Mouse (Mus musculus) kidney, adult 11 months (tissue): ENCODE measurements at regions not wholly inside any gene's neighbourhood (a gene's known extent, or its start where the extent isn't known, plus 50 kb on each side); places are given as distances from the start of the nearest gene placed in this dataset.

Experiments
- DNase-seq: peaks from one replicate; pipeline ENCODE4 v3.0.0; 2022

DNA sequence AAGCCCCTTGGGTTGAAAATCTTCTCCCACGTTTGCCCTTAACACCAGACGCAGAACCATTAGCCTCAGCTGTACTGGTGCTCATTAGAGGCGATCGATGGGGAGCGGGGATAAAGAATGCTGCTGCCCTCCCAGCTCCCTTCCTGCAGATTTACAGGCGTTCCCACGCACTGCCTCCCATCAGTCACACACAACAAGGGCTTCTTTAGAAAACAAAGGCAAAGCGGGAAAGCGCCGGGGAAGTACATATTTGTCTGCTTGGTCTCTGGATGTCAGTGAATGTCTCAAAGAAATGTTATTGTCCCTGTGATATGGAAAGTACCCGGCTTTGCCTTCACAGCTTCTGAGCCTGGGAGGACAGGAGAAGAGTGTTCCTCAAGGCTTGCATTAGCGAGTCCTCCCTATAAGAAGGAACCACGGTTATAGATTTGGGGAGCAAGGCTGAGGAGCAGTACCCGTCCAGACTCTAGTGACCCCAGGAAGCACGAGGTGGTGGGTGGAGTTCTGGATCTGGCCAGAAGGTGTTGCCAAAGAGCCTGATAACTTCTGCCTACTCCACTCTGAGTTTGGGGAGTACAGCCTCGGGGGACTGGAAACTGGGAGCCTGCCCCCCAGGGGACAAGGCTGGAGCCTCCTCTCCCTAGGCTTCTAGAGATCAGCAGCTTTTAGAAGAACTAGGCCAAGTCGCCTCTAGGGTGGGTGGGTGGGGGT, 173.0 kb upstream of the Mki67 start:
- peak; percentile 9 for DNase-seq

DNA sequence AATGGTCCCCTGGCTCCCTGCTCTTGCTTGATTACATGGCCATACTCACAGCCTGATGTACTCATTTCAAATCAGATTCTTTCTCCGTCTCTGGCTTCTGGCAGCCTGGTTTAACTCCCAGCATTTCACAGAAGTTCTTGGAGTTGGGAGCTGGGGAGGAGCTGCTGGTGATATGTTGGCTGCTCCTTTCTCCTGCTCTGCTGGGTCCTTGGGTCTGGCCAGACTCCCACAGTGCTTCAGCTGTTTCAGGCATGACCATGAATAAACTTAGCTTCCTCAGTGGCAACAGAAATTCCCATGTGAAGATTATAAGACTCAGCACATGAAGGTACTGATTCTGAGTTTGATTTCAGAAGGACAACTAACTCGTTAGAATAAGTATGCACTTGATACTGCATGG, 182.7 kb upstream of the Mki67 start:
- no peak for DNase-seq

DNA sequence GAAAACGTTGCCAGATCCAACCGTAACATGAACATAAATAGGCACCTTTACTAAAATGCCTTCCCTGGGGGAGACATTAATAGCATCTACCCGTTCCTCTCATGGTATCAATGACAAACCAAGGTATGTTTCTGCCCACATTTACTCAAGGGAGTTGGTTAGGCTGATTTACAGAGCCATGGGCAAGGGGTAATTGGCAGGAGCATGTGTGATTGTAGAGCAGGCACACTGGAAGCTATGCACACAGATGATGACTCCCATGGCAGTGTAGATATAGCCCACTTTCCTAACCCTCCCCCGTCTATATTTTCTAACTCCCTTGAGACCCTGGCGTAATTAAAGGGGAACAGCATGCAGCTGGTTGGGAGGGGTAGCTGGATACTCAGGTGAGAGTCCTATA, 183.6 kb upstream of the Mki67 start:
- no peak for DNase-seq

DNA sequence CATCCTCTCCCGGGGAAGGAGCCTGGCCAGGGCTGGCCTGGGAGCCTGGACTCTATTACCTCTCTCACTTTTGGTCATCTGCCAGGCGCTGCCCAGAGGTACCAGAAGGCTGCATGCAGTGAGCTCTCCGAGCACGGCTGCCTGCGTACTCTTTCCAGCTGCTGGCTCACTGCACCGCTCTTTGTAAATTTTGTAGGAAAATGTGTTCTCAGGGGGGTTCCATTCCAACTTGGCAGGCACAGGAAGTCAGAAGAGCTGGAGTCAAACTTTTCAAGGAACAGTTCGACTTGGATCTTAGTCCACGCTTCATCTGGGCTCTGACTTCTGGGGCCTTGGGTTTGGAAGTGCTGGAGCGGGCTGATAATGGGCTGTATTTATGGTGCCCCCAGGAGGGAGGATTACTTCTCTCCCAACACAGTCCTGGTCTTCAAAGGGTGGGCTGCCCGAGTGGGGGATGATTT, 184.7 kb upstream of the Mki67 start:
- DNase-seq: peak; percentile 12

DNA sequence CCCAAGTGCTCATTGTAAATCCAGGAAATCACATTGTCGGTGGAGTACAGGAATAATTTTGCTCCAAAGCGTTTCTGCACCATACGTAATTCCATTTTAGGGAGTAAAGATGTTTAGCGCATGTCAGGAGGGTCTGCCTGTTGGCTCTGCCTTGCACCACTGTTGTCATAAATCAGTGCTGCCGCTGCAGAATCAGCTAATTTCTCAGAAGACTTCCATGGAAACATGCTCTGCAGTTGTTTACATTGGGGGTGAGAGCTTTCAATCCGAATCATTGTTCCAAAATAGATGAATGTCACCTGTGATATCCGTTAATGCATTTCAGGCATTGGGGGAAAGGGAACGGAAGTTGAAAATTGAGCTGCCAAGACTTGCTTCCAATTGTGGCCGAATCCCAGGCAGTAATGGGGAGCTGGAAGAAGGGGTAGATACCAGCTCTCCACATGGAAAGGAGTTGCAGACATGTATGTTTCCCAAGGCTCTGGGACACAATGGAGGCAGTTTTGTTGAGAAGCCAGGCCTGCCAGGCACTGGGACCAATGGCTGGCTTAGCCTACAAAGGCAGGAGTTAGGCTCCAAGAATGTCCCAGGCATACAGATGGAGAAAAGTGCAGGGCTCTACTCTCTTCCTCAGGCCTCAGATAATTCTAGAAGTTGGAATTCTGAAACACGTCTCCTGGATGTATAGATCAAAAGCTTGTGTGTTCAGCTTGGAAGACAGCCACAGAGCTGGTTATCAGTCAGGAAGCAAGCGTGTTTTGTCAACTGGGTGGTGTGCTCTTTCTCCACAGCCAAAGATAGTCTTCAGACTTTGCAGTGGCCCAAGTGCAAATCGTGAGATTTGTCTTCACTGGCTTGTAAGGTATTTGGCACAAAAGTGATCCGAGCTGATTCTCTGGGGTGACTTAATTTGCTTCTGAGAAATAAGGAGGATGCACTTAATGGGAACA, 186.2 kb upstream of the Mki67 start:
- no peak for DNase-seq

DNA sequence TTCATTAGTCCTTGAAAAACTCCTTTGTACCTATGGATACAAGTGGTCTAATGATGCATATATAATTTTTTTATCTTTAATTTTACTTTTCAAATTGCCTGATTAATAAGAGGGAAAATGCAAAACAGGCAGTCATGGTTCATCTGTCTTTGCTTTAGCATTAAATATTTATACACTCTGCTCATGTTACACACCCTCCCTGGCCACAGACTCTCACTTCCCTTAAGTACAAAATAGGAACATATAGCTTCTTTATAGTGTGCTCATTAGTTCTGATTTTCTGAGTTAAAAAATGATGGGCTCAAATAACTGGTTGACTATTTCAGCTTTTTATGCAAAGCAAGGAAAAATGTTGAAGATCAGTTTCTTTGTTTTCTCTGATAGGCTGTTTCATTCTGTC, 195.2 kb upstream of the Mki67 start:
- no peak for DNase-seq

DNA sequence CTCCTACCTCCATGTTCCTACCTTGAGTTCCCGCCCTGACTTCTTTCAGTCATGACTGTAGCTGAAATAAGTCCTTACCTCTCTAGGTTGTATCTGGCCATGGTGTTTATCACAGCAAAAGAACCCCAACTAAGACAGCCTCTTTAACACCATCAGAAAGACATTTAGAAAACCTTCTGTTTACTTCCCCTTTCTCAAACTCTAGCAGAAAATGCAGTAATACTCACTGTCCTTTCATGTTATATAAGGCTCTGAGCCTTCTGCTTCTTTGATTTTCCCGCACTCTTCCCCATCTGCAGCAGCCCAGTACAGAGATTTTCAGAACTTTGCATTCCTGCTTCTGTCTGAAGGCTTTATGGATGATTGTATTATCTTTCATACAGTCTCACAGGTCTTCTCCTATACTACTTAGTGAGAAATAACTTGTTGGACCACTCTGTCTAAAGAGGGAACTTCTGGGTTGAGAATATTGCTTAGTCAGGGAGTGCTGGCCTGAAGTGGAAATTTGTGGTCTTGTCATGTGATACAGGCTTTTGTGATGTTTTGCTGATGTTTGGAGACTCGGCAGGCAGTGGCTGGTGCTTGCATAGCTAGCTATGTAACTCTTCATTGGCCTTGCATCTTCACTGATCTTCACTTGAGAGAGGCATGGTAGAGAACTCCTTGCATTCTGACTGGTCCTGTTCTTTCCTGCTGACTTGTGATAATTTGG, 197.9 kb upstream of the Mki67 start:
- DNase-seq: no peak

DNA sequence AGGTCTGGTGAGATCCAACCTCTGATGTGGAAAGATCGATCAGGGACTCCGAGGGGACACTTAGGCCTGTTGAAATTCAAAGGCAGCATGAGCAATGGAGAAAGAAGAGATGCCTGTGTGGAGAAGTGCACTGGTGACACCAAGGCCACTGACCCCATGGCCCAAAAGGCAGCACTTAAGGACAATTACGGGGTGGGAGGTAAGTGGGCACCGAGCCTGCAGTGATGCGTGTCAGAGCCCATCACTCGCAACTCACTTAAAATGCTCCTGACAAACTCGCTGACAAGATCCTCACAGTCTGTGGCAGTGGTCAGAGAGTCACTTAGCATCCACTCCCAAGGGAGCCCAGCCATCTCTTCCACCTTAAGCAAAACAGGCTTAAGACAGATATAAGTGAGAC, 207.7 kb upstream of the Mki67 start:
- DNase-seq: no peak

DNA sequence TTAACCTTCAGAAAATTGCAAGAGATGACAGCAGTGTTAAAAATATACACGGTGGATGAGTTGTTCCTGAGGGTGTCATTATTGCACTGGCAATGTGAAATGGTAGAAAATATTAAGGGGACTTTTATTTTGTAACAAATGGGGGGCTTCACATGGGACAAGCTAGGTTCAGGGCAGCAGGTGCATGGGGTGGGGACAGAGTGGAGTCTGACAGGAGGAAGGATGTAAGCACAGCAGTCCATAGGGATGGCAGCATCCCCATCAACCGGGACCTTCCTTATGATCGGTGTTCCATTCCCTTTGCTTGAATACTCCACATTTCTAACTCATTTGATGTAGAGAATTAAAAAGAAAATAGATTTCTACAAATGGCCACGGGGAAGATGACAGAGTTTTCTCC, 208.5 kb upstream of the Mki67 start:
- DNase-seq: no peak

DNA sequence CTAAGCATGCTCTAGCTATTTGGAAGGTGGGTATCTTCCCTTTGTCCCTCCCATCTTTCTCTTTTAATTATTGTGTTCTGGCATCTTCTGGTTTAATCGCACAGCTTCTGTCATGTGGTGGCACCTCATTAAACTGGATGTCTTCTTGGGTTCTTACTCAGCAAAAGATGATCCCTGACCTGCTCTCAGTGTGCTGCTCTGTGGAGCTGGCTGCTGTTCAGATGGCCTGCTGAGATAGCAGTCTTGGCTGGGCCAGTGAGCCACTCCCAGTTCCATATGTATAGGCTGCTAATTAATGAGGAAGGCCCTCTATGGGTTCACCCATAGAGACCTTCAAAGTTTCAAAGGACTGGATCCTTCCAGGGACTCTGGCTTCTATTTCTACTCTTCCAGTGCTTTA, 213.9 kb upstream of the Mki67 start:
- DNase-seq: no peak

DNA sequence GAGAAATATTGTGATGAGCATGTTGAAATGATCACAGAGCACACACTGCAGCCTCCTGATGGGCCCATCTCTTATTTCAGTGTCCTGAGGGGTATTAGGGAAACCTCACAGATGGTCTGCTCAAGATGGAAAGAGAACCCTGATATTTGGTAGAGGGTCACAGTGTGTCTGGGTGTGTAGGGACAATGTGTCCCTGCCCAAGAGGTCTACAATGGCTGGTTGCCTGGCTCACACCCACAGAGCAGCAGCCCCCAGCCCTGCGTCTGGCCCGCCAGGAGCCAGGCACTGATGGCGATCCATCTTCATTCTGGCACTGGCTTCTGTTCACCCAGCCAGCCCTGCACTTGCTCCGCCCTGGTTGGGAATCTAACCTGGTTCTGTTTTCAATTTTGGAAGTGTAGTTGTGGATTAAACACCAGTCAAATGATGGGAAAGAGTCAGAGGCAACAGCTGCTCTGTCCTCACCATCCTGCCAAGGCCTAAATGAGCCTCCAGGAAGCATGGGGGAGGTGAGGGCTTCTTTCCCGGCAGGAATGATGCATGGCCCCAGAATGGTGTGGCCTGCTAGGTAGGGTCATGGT, 216.5 kb upstream of the Mki67 start:
- no peak for DNase-seq

DNA sequence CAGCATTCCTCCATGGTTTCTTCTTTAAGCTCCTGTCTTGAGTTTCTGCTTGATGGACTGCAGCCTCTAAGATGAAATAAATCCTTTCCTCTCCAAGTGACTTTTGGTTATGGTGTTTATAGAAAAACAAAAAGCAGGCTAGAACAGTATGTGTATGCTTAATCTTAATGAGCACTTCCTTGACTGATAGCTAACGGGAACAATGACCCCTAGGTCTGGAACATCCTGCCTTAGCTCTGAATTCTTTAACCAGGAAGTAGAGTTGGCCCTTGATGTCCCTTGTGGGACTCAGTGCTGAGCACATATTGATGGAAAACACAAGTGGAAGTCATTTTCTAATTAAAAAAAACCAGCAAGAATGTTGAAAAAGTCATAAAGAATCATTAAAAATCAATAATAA, 219.0 kb upstream of the Mki67 start:
- no peak for DNase-seq

DNA sequence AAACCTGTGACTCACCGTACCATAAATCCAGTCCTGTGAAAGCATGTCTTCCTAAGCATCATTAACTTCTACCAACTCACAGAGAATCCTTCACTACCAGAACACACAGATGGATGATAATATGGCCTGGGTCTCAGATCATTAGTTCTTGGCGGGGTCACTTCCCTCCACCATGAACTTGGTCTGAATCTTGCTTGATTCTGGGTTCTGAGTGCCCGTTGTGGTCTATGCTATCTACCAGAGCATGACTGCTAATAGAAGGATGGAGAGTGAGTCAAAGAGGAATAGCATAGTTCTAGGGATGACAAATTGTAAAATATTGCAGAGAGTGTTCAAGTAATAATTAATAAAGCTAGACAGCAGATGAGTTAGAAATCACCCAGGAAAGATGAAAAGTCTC, 221.3 kb upstream of the Mki67 start:
- no peak for DNase-seq

DNA sequence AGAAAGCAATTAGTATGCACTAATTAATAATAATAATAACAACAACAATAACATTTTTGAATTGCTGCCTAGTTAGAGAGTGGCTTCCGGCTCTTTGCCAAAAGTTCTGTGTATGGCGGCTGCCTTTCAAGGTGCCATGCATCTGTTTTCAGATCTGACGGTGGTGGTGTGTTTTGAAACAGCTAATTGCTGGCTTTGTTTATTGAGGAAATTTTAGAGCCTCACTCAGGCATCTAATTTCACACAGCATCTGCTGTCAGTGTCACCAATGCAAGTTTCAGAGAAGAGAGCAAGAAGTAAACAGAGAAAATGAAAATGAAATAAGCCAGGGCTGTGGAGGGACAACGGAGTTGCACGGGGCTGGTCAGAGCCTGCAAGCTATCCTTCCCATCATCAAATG, 223.2 kb upstream of the Mki67 start:
- no peak for DNase-seq

DNA sequence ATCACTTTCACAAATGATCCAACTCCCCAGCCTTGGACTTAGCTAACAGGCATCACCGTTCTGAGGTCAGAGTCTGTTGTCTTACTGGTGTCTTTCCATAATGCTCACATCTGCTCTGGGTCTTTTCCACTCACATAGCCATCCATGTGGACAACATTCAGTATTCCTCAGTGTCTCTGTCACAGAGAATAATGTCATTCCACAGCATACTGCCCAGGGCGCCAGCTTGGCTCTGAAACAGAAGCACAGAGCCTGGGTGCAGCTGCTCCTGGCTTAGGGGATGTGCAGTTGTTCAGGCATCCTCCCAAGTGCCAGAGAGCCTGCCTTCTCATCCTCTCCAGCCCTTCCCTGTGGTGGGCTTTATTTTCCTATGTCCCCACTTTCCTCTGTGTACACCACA, 226.7 kb upstream of the Mki67 start:
- DNase-seq: no peak

DNA sequence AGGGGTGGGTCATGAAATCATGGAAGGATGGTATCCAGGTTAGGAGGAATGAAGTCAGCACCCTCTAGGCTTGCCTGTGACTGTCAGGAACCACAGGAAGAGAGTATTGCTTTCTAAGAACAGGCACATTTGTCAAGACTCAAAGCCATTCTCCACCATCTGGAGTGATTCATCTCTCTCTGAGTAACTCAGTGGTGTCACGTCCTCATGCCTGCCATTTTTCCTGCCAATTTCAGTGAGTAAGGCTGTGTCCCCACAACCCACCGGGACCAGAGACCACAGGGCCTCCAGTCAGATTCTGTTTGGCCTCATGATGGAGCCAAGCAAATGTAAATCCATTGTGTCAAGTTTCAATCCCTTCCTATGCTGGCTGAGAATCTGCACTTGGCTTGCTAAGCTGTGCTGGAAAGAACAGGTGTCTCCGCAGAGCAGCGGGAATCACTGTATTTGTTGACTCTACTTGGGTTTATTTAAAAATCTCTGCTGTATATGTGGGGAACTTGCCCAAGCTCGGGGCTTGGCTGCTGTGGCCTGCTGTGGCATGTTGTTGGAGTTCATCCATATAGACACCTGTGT, 230.0 kb upstream of the Mki67 start:
- DNase-seq: no peak

DNA sequence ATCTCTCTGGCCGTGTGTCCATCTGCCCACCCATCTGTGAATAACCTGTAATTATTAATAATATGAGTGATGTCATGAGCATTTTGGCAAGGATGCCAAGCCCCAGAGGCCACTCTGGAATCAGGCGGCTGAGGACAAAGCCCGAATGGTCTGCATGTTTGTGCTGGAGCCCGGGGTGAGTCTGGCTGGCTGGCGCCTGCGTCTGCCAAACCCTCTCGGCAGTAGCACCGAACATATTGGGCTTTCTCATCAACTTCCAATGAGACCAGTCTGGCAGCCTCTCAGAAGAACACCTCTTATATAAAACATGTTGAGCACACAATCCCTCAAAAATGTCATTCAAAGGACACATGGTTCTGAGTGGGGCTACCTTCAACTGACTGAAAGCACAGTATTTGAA, 244.9 kb upstream of the Mki67 start:
- no peak for DNase-seq

DNA sequence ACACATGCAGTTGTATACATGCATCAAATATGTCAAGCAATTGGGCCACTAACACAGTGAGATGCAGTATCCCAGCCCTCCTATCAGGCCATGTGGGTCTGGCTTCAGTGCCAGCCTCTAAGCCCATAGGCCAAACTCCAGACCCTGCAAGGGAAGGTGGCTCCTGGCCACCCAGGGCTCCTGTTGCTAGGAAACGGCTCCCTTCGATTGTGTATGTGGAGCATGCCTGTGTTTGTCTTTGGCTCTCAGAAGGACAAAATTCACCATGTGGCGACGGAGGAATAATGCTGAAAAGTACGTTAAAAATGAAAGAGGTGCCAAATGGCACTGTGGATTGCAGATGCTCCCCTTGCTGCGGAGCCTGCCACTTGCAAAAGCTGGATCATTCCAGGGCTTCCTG, 249.4 kb upstream of the Mki67 start:
- DNase-seq: no peak

DNA sequence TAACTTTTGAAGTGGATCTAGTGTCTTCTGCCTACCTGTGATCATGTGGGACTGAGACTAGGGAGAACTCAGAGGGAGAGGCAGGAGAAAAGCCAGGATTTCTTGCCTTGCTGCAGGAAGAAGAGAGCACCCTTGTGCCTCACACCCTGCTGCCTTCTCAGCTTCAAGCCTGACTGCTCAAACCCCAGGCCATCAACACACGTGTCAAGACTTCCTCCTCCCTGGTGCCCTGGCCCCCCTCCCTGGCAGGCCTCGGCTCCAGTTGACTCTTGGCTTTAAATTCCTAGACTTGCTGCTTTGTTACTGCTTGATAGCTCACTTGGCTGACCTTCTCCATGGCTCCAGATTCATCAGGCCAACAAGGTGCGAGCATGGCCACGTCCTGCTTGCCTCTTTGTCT, 250.1 kb upstream of the Mki67 start:
- DNase-seq: no peak

DNA sequence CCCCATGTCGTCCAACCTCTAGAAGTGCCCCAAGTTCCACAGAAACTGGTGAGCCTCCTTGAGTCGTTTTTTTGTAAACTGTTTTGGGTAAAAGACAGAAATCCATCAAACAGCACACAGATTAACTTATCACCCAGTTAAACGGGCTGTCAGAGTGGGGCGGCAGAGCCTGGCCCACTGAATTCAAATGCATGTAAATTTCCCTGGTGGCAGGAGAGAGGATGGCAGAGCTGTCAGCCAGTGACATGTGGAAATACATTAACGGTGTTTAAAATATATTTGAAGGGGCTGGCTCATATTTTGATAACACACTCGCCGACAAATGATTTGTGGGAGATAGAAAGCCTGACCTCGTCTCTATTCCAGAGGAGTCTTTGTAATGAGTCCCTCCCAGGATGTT, 252.5 kb upstream of the Mki67 start:
- no peak for DNase-seq

DNA sequence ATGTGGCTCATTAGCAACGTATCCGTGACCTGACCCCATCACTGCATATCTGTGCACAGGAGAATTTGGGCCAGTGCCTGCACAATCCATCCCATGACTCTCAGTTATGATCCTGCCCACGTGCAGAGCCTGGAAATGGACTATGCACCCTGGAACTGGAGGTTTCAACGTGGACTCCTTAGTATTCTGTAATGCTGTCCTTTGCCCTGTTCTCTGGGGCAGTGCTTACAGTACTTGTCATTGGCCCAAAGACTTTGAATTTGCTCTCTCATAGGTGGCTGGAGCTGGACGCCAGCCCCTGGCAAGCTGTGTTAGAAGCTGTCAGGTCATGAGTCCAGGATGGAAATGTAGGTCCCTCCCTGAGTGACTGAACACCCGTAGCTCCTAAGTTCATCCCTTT, 269.9 kb upstream of the Mki67 start:
- DNase-seq: peak; percentile 95

DNA sequence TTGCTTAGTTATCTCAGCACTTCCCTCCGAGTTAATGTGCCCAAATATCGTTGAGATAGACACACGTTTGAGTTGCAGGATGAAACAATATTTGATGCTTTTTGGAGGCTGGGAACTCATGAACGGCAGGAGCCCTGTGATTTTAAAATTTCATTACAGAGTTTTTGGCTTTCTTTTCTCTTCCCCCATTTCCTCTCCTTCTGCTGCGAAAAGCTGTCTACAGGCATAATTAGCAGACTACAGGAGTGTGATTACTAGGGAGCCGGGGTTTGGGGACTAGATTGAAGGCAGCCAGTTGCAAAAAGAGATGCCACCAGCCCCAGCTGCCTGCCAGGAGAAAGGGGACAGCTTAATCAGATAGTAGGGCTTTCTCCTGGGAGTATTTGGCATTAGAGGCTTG, 274.2 kb upstream of the Mki67 start:
- DNase-seq: no peak

DNA sequence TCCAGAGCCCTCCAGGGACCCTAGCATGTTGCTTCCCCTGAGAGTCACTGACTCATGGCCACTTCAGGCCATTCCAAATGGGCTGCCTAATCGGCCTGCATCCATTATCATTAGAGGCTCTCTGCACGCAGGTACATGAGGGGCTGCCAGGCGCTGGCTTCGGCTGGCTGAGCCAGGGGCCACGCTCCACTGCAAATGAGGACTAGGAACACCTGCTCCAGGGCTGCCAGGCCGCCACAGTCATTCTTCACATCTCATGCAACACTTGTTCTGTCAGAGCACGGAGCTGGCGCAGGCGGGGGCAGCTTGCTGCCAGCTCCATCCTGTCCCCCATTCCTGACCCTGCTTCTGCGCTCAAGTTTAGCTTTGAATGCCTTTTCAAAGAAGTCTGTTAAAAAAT, 280.7 kb upstream of the Mki67 start:
- DNase-seq: peak; percentile 47
